Mouse (Mus musculus): ENCODE results near the gene Olfr1240. TPM values are rescaled to one million over a fixed set of nuclear protein-coding genes. Genes with fewer than 3 reads are reported as not detected.

Olfr1240 gene
- polyA plus RNA-seq (2015; fragmentation: Nextera tagmentation; extraction: Ambion mirVana) = not detected in 2 replicates

DNA sequence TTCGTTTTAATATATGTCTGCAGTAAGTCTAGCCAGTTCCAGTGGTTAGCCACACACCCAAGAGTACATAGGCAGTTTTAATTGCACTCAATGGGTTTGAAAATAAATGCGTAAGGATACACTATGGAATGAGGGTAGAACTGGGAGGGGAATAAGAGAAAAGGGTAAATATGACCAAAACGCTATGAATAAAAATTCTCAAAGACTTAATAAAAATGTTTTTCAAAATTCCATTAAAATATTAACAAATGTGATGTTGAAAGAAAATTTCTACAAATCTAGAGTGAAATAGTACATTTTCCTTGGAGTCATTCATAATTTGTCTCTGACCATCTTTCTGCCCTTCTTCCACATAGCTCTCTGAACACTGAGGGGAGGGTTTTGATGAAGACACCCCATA is at the start of gene Olfr1240:
Olfr1240 (minus strand) TSS at position 101 of the 400 bp plus-strand sequence.

DNA sequence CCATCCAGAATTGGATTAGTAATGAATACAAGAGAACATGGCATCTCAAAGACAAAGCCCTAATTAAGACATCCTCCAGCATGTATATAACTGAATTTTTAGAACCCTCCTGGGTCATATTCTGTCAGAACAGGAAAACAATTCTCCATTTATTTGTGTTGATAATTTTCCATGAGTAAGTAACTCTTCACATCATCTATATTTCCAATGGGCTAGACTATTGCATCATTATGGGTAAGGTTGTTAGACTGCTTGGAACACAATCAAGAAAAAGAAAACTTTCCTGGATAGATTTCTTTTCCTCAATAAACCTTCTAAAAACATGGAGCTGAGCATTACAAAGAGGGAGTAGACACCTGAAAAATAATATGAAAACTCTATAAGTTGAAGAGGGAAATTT is 44.2 kb upstream of the Olfr1240 start, which contains the start of gene Olfr1241:
Olfr1241 (minus strand) TSS at position 101 of the 400 bp plus-strand sequence.

DNA sequence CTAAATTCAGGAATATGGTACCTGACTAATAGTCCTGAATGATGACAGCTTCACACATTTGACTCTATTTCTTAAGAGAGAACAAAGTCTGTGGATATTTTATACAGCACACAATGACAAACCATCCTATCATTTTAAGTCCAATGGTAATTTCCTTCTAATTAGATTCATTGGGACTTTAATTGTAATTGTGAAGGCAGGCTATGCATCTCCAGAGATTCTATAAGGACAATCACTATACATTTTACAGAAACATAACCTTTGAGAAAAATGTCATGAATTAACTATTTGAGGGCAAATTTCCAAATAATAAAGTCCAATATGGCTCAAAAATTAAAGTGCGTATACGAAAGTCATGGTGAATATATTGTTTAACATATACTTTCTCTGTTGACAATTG is 22.5 kb downstream of the Olfr1240 start, which contains the start of gene Olfr1239:
Olfr1239 (minus strand) TSS at position 101 of the 400 bp plus-strand sequence.

DNA sequence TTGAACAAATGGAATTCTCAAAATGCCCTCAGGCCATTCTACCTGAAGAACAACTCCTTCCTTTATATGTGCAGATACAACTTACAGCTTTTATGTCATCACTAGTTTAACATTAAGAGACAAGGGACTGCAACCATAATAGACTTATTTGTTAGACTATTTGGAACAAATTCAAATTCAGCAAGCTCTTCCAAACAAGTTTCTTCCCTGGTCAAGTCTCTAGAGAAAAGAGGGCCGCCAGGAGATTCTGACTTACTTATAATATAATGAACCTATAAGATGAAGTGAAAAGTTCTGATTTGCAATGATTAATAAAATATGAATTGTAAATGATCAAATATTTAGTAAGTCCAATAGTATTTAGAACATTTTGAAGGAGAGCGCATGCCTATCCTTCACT is 33.2 kb downstream of the Olfr1240 start, which contains the start of gene Olfr1238:
Olfr1238 (minus strand) TSS at position 101 of the 400 bp plus-strand sequence.

Other genes with a start within 250 kb of the Olfr1240 start
- not detected in 2 replicates for gene Olfr1226, start 243.0 kb downstream of the Olfr1240 start, polyA plus RNA-seq (2015; fragmentation: Nextera tagmentation; extraction: Ambion mirVana)
- gene Olfr1228, start 188.9 kb downstream of the Olfr1240 start, polyA plus RNA-seq (2015; fragmentation: Nextera tagmentation; extraction: Ambion mirVana) = not detected in 2 replicates
- gene Olfr1229, start 155.0 kb downstream of the Olfr1240 start, polyA plus RNA-seq (2015; fragmentation: Nextera tagmentation; extraction: Ambion mirVana) = not detected in 2 replicates
- not detected in 2 replicates for gene Olfr1230, start 145.7 kb downstream of the Olfr1240 start, polyA plus RNA-seq (2015; fragmentation: Nextera tagmentation; extraction: Ambion mirVana)
- gene Olfr1231, start 135.9 kb downstream of the Olfr1240 start, polyA plus RNA-seq (2015; fragmentation: Nextera tagmentation; extraction: Ambion mirVana) = not detected in 2 replicates
- not detected in 2 replicates for gene Olfr1232, start 113.3 kb downstream of the Olfr1240 start, polyA plus RNA-seq (2015; fragmentation: Nextera tagmentation; extraction: Ambion mirVana)
- not detected in 2 replicates for gene Olfr1233, start 100.6 kb downstream of the Olfr1240 start, polyA plus RNA-seq (2015; fragmentation: Nextera tagmentation; extraction: Ambion mirVana)
- gene Olfr1234, start 78.1 kb downstream of the Olfr1240 start, polyA plus RNA-seq (2015; fragmentation: Nextera tagmentation; extraction: Ambion mirVana) = not detected in 2 replicates
- gene Olfr1238, start 33.3 kb downstream of the Olfr1240 start, polyA plus RNA-seq (2015; fragmentation: Nextera tagmentation; extraction: Ambion mirVana) = not detected in 2 replicates
- not detected in 2 replicates for gene Olfr1239, start 22.6 kb downstream of the Olfr1240 start, polyA plus RNA-seq (2015; fragmentation: Nextera tagmentation; extraction: Ambion mirVana)
- not detected in 2 replicates for gene Olfr1241, start 44.1 kb upstream of the Olfr1240 start, polyA plus RNA-seq (2015; fragmentation: Nextera tagmentation; extraction: Ambion mirVana)
- not detected in 2 replicates for gene Olfr1242, start 55.3 kb upstream of the Olfr1240 start, polyA plus RNA-seq (2015; fragmentation: Nextera tagmentation; extraction: Ambion mirVana)
- not detected in 2 replicates for gene Olfr1243, start 88.5 kb upstream of the Olfr1240 start, polyA plus RNA-seq (2015; fragmentation: Nextera tagmentation; extraction: Ambion mirVana)
- gene Olfr1245, start 135.4 kb upstream of the Olfr1240 start, polyA plus RNA-seq (2015; fragmentation: Nextera tagmentation; extraction: Ambion mirVana) = not detected in 2 replicates
- not detected in 2 replicates for gene Olfr1246, start 150.2 kb upstream of the Olfr1240 start, polyA plus RNA-seq (2015; fragmentation: Nextera tagmentation; extraction: Ambion mirVana)
- gene Olfr1247, start 171.1 kb upstream of the Olfr1240 start, polyA plus RNA-seq (2015; fragmentation: Nextera tagmentation; extraction: Ambion mirVana) = not detected in 2 replicates
- not detected in 2 replicates for gene Olfr1248, start 175.2 kb upstream of the Olfr1240 start, polyA plus RNA-seq (2015; fragmentation: Nextera tagmentation; extraction: Ambion mirVana)
- not detected in 2 replicates for gene Olfr1249, start 192.0 kb upstream of the Olfr1240 start, polyA plus RNA-seq (2015; fragmentation: Nextera tagmentation; extraction: Ambion mirVana)
- not detected in 2 replicates for gene Olfr1250, start 218.5 kb upstream of the Olfr1240 start, polyA plus RNA-seq (2015; fragmentation: Nextera tagmentation; extraction: Ambion mirVana)
- not detected in 2 replicates for gene Olfr1251, start 228.9 kb upstream of the Olfr1240 start, polyA plus RNA-seq (2015; fragmentation: Nextera tagmentation; extraction: Ambion mirVana)